Mouse (Mus musculus) liver, adult 2 months (tissue): ENCODE results near the gene Olfr2. TPM values are rescaled to one million over a fixed set of nuclear protein-coding genes. Genes with fewer than 3 reads are reported as not detected.

Experiments
- DNase-seq: peaks from one replicate; pipeline ENCODE4 v3.0.0-alpha.2; 2011; ENCODE audit warnings: low read depth, low spot score; ENCODE audit errors: extremely low read depth
- H3K27ac ChIP-seq: fragments of 200-500 bp; replicated peaks from 2 replicates; pipeline ENCODE4 v1.5.1; 2012; ENCODE audit warnings: low read depth, mild to moderate bottlenecking, control low read depth, inconsistent platforms, low read length; ENCODE audit not compliant: insufficient read depth
- H3K27me3 ChIP-seq: fragments of 200-500 bp; 2 replicates; pipeline ENCODE4 v1.6.1; 2012; ENCODE audit warnings: mild to moderate bottlenecking, moderate library complexity, low read length, inconsistent platforms; ENCODE audit not compliant: control insufficient read depth, insufficient read depth
- H3K36me3 ChIP-seq: fragments of 200-500 bp; 2 replicates; pipeline ENCODE4 v1.6.1; 2012; ENCODE audit warnings: low read length, inconsistent platforms; ENCODE audit not compliant: control insufficient read depth, insufficient read depth
- H3K4me1 ChIP-seq: fragments of 200-500 bp; 2 replicates; pipeline ENCODE4 v1.6.1; 2011; ENCODE audit warnings: low read length; ENCODE audit not compliant: control insufficient read depth, insufficient read depth
- H3K4me3 ChIP-seq: fragments of 200-500 bp; 2 replicates; pipeline ENCODE4 v1.5.1; 2011; ENCODE audit warnings: low read depth, mild to moderate bottlenecking, control low read depth, low read length, moderate library complexity; ENCODE audit not compliant: insufficient read depth
- H3K79me2 ChIP-seq: fragments of 200-500 bp; 2 replicates; pipeline ENCODE4 v1.6.1; 2012; ENCODE audit warnings: inconsistent platforms, mild to moderate bottlenecking, low read length, moderate library complexity; ENCODE audit not compliant: control insufficient read depth, insufficient read depth
- H3K9ac ChIP-seq: fragments of 200-500 bp; 2 replicates; pipeline ENCODE4 v1.6.1; 2012; ENCODE audit warnings: low read depth, mild to moderate bottlenecking, control low read depth, inconsistent platforms, low read length
- CTCF ChIP-seq: fragments of 200-500 bp; IDR thresholded peaks from 2 replicates; pipeline ENCODE4 v1.5.1; 2011; ENCODE audit warnings: low read depth, low read length, control low read depth
- POLR2A ChIP-seq: fragments of 200-500 bp; IDR thresholded peaks from 2 replicates; pipeline ENCODE4 v1.6.1; 2011; ENCODE audit warnings: low read length, control low read depth; ENCODE audit not compliant: insufficient read depth; ENCODE audit errors: extremely low read depth
- WGBS: fragments of 180-500 bp; shearing (Covaris S2); methylation state at CpG from one replicate; pipeline ENCODE4 v1.1.7; 2018; 5-methylcytosine and 5-hydroxymethylcytosine counted together
- polyA plus RNA-seq: library from polyadenylated mRNA; depleted of rRNA; stranded (reverse); fragments of >200 nt; gene quantifications from 2 replicates; pipeline ENCODE4 v1.2.3, GENCODE M21; 2012; rRNA removed
- total RNA-seq: library from RNA; depleted of rRNA; stranded (reverse); fragments of >200 nt; gene quantifications from 2 replicates; pipeline ENCODE4 v1.2.3, GENCODE M21; 2014; rRNA removed

Olfr2 gene
- total RNA-seq, result not detected in 2 replicates
- not detected in 2 replicates for polyA plus RNA-seq

GRCm38 (mm10) chr7:107005972-107006371 is at the start of gene Olfr2:
Gene Olfr2, minus strand, starts transcription at chr7:107006072.
- H3K27ac ChIP-seq, result no peak within 1 kb of the TSS
- WGBS, result 35% methylated on average over 1 of the region's 1 CpGs
- H3K9ac ChIP-seq, result no peak within 1 kb of the TSS
- no peak for DNase-seq
- no peak within 1 kb of the TSS for H3K4me3 ChIP-seq
- H3K27me3 ChIP-seq, result no peaks in the 10 kb centered on the region
- H3K79me2 ChIP-seq, result no peaks in the 10 kb centered on the region
- no peaks in the 10 kb centered on the region for H3K36me3 ChIP-seq
- no peaks in the 10 kb centered on the region for H3K4me1 ChIP-seq
- TF ChIP-seq CTCF (no peak), POLR2A (no peak)

GRCm38 (mm10) chr7:107047578-107047977 is 41.7 kb upstream of the Olfr2 start:
- TF ChIP-seq POLR2A (no peak), CTCF (no peak)
- Histone ChIP-seq H3K4me1 (no peaks in the 10 kb centered on the region), H3K36me3 (no peaks in the 10 kb centered on the region), H3K9ac (no peak overlapping the region), H3K27ac (no peak overlapping the region), H3K79me2 (no peaks in the 10 kb centered on the region), H3K27me3 (no peaks in the 10 kb centered on the region), H3K4me3 (no peak overlapping the region)
- DNase-seq, result peak; percentile 8
- 31% methylated on average over 3 of the region's 3 CpGs for WGBS

GRCm38 (mm10) chr7:107045833-107046232 is 40.0 kb upstream of the Olfr2 start:
- no peaks in the 10 kb centered on the region for H3K36me3 ChIP-seq
- H3K4me3 ChIP-seq, result no peak overlapping the region
- peak; percentile 45 for DNase-seq
- WGBS, result under 1% methylated on average over 5 of the region's 5 CpGs
- H3K27me3 ChIP-seq, result no peaks in the 10 kb centered on the region
- no peak overlapping the region for H3K9ac ChIP-seq
- H3K79me2 ChIP-seq, result no peaks in the 10 kb centered on the region
- no peaks in the 10 kb centered on the region for H3K4me1 ChIP-seq
- TF ChIP-seq POLR2A (no peak), CTCF (no peak)
- H3K27ac ChIP-seq, result no peak overlapping the region

- no peak for TF ChIP-seq CTCF
- no peak for TF ChIP-seq POLR2A
- 68% methylated on average over 1 of the region's 1 CpGs for WGBS
- Histone ChIP-seq H3K9ac (no peak overlapping the region), H3K36me3 (no peaks in the 10 kb centered on the region), H3K27me3 (no peaks in the 10 kb centered on the region), H3K4me3 (no peak overlapping the region), H3K79me2 (no peaks in the 10 kb centered on the region), H3K27ac (no peak overlapping the region), H3K4me1 (no peaks in the 10 kb centered on the region)
- DNase-seq, result no peak
Measured at GRCm38 (mm10) chr7:107044407-107044806, 38.5 kb upstream of the Olfr2 start.

GRCm38 (mm10) chr7:107043136-107043535 is 37.3 kb upstream of the Olfr2 start:
- Histone ChIP-seq H3K9ac (no peak overlapping the region), H3K27me3 (no peaks in the 10 kb centered on the region), H3K79me2 (no peaks in the 10 kb centered on the region), H3K27ac (no peak overlapping the region), H3K36me3 (no peaks in the 10 kb centered on the region), H3K4me1 (no peaks in the 10 kb centered on the region), H3K4me3 (no peak overlapping the region)
- WGBS, result 47% methylated on average over 3 of the region's 3 CpGs
- DNase-seq, result no peak
- no peak for TF ChIP-seq POLR2A
- no peak for TF ChIP-seq CTCF

GRCm38 (mm10) chr7:107039934-107040563 is 34.2 kb upstream of the Olfr2 start:
- TF ChIP-seq CTCF (no peak), POLR2A (no peak)
- H3K4me1 ChIP-seq, result no peaks in the 10 kb centered on the region
- WGBS, result 64% methylated on average over 2 of the region's 2 CpGs
- H3K9ac ChIP-seq, result no peak overlapping the region
- DNase-seq, result no peak
- no peak overlapping the region for H3K4me3 ChIP-seq
- no peaks in the 10 kb centered on the region for H3K36me3 ChIP-seq
- no peaks in the 10 kb centered on the region for H3K27me3 ChIP-seq
- H3K79me2 ChIP-seq, result no peaks in the 10 kb centered on the region
- no peak overlapping the region for H3K27ac ChIP-seq
